Mouse (Mus musculus) v-Abl transformed pro-B cells (cell line): ENCODE measurements around the gene Rbfox3.

ENCODE experiments used
- in situ Hi-C, 2 experiments: fragments of 400-800 bp; cut with MboI; formaldehyde crosslinking; loops; one replicate each; pipeline ENCODE4 v1.15.1; 2025; ENCODE audit not compliant: unreplicated experiment in 2 of 2

Rbfox3 gene

GRCm38 (mm10) chr11:118573569-118573968, 337.8 kb downstream of the Rbfox3 start:
- in situ Hi-C loops, result no loop called here

GRCm38 (mm10) chr11:118573000-118573399, 338.4 kb downstream of the Rbfox3 start:
- in situ Hi-C loops, result no loop called here

DNA sequence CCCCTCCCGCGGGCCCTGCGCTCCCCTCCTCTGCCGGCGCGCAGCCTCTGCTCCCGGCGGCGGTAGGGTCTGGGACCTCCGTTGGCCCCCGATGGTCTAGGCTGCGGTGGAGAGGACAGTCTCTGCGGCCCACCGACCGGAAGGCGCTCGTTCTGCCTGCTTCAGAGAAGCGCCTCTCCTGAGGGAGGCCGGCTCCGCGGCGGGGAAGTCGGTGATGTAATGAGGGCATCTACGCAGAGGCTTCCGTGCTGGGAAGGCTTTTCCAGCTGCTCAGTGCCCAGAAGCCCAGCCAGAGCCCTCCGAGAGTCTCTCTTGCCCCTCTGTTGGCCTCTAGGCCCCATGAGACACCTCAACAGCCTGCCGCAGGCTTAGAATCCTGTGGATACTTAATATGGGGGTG, 341.2 kb downstream of the Rbfox3 start:
- in situ Hi-C loops, result no loop called here

DNA sequence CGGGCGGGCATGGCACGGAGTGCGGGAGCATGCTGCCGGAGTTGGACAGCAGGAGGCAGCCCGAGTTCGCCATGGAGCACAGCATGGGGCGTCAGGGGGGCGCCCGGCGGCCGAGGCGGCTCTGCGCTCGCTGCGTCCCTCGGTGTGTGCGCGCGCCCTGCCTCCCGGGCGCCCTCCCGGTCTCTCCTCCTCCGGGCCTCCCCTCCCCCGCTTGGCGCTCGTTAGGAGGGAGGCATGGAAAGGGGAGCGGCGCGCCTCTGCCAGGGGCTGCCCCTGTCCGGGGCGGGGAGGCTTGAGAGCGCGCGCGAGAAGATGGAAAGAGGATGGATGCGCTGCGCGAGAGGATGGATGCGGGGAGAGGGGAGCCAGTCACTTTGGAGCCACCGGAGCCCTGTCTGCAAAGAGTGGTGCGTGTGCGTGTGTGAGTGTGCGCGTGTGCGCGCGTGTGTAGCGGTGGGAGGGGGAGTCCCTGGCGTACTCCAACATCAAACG, 341.8 kb downstream of the Rbfox3 start:
- in situ Hi-C loops, result no loop called here

- in situ Hi-C loops, result no loop called here
These were observed 347.5 kb downstream of the Rbfox3 start for GRCm38 (mm10) chr11:118563877-118564276.

DNA sequence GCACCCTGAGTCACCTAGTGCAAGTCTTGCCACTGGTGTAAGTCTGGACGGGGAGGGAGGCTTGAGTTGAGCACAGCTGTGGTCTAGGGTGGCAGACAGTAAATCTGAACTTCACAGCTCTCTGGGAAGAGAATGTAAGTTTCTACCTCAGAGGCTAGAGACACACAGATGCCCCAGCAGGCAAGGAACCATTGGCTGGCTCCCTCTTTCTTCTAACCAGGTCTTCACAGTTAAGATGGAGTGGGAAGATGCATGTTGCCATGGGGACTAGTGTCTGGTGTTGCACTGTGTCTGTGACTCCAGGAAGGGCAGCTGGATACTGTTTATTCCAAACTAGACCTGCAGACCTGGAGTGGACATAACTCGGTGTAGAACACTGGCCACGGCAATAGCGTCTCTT, 348.6 kb downstream of the Rbfox3 start:
- in situ Hi-C loops, result no loop called here

GRCm38 (mm10) chr11:118558193-118558592, 353.2 kb downstream of the Rbfox3 start:
- in situ Hi-C loops, result no loop called here

DNA sequence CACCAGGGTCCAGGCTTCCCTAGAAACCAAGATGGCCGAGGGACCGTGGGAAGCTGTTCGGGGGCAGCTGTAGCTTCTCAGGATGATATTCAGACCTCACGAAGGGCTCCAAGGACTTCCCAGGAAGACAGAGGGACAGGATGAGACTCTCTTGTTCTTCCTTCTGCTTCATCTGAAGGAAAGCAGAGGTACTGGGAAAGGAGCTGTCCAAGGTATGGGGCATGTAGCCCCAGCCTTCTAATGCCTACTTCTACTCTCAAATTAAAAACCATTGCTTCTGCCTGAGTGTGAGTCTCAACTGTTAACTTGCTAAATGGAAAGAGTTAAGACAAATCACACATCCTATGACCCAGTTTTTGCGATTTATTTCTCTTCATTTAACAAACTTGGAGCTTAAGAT, 355.8 kb downstream of the Rbfox3 start:
- in situ Hi-C loops, result no loop called here

DNA sequence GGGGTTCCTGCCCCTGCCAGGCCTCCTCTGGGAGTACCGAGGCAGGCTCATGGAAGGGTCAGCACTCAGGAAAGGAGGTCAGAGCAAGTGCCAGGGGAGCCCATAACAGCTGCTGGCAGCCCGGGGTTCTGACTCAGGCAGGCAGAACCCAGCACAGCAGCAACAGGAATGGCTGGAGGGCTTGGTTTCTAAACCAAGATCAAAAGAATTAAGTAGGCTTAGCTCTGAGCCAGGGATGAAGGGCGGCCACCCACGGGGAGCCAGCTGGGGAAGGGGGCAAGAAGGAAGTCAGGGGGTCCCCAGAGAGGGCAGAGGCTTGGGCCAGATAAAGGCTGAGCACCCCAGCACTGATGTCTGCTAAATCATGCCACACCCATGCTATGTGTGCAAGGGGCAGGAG, 356.9 kb downstream of the Rbfox3 start:
- in situ Hi-C loops, result no loop called here

DNA sequence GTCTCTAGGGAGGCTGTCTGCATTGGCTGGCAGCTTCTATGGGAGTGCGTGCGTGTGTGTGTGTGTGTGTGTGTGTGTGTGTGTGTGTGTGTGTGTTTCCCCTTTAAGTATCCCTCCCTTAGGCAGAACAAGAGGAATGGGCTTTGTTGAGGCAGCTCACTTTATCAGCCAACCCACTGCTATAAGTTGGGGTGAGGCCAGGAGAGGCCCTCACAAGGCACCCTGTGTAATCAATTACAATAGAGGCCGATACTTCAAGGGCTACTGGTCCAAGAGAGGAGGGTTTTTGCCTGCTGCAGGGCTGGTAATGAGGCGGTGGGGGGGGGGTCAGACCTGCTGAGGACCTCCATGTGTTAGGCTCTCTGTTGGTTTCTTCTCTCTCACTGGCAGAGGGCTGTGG, 357.5 kb downstream of the Rbfox3 start:
- in situ Hi-C loops, result no loop called here

GRCm38 (mm10) chr11:118553001-118553400, 358.4 kb downstream of the Rbfox3 start:
- in situ Hi-C loops, result no loop called here

DNA sequence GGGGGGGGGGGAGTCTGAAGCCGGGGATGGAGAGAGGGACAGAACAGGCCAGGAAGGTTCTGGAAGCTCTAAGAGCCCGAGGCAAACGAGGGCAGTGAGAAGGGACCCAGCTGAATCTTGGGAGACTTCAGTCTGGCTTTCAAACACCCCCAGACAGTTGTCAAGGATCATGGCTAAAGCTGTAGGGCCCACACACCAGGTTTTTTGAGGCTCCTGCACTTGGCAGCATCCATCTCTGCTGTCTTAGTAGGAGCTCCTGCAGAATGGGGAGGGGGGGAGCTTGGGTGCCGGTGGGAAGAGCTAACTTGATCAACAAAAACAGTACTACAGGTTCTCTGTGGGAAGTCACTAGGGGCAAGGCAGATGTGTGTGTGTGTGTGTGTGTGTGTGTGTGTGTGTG, 358.9 kb downstream of the Rbfox3 start:
- in situ Hi-C loops, result no loop called here

DNA sequence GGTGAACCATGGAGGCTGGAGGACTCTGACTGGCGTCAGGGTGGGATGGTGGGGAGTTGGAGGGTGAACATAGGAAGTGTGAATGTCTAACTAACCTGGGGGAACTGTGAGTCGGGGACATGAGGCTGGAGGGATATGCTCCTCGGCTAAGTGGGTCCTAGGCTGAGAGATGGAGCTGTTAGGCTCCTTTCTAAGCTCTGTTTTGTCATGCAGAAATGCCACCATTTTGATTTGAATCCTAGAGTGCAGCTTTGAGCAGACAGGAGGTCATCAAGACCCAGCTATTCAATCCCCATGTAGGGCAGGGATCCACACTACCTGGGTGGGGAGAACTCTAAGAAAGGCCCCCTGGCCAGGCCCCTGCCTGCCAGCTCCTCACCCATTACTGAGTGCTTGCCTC, 359.7 kb downstream of the Rbfox3 start:
- in situ Hi-C loops, result no loop called here

DNA sequence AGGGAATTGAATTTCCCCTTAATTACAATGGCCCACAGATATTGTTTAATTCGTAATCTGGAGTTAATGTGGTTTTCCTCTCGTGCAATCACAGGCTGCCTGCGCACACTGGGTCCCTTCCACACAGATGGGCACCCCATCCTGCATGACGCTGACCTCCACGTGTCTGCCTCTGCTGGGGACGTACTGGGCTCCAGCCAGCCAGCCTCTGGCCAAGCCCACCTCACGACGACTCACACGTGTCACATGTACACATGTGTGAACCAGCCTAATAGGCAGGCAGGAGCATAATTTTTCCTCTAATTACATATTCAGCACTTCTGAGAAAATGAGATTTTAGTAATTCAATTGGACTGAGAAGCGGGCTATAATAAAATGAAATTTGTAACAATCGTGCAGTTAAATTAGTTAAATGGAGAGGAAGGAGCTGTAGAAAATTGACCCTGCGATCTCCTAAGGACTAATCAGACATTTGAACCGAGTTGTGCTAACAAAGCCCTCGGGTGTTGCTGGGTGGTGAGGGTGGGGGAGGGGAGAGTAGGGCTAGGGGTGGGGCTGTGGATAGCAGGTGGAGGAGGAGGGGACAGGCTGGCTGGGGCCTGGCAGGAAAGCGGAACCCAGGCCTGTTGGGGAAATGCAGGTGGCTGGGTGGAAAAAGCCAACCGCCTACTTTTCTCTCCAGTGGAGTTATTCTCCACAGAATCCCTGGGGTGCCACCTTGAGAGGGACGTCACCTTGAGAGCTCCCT, 360.4 kb downstream of the Rbfox3 start:
- in situ Hi-C loops, result no loop called here

- in situ Hi-C loops, result no loop called here
These were observed 363.2 kb downstream of the Rbfox3 start for GRCm38 (mm10) chr11:118548242-118548641.

DNA sequence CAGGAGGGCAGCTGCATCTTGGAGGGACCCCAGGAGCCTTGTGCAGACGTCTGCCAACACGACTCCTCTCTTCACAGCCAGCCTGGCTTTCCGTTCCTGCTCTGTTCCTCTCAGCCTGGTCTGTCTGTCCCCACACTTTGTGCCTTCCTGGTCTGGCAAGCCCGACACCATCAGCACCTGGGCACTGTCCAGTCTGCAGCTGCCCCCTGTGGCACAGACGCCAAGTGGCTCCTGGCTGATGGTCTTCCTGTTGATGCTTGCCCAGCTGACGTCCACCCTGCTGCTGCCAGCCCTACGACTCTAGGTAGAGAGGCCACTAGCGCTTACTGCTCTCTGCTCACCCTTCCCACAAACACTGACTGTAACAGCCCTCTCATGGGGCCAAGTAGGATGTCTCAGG, 365.1 kb downstream of the Rbfox3 start:
- in situ Hi-C loops, result no loop called here

DNA sequence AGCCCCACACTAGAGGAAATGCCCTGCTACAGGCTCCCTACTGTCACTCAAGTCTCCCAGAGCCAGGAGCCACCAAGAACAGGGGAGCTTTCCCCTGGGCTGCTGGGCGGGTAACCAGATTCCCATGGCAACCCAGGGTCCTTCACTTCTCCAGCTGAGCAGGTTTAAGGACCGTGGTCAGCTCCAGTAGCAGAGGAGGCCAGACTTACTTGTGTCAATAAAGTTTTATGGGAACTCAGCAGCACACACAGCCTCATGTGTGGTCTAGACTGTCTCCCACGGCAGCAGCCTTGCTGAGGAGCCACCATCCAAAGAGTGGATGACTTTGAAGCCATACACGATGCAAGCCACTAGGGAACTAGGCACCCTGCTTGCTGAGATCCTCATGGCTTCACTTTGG, 365.7 kb downstream of the Rbfox3 start:
- in situ Hi-C loops, result no loop called here

- in situ Hi-C loops, result no loop called here
These were observed 366.8 kb downstream of the Rbfox3 start for GRCm38 (mm10) chr11:118544564-118544963.

DNA sequence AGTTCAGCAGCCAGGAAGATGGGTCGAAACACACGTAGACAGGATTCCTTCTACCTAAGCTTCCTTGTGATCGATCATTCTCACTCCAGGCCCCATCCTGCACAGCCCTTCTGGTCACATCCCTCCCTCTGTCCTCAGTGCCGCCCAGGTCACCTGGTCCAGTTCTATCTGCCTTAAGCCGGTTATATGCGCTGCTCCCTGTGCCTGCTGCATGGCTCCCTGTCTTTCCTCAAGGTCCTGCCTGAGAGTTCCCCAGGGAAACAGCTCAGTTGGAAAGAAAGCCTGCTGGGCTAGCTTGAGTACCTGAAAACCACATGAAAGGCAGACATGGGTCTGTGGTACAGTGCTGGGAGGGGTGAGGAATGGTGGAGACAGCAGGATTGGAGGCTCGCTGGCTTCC, 368.5 kb downstream of the Rbfox3 start:
- in situ Hi-C loops, result no loop called here

GRCm38 (mm10) chr11:118540411-118541026, 370.9 kb downstream of the Rbfox3 start:
- in situ Hi-C loops, result no loop called here

DNA sequence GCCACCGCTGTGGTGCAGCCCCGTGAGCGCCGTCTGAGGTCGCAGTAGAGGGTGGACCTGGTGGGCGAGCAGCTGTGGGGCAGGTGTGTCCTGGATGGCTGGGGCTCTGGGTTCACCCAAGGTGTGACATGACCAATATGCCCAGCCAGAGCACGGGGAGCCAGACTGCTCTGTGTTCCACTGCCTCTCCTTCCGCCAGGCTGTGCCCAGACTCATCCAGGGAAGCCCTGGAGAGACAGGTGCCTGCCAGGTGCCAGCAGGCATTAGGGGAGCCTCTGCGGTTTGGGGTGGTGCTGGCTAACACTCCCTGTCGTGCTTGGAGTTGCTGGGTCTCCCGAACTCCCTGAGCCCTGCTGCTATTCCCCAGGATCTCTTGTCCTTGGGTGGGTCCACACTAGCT, 373.4 kb downstream of the Rbfox3 start:
- in situ Hi-C loops, result no loop called here

- in situ Hi-C loops, result no loop called here
These were observed 376.9 kb downstream of the Rbfox3 start for GRCm38 (mm10) chr11:118534382-118535092.
